Mouse (Mus musculus) ES-CJ7 (cell line): ENCODE data around the gene Cd47.
"Not testable (repeated sequence)": the region's sequence is repeated elsewhere in the genome, so short reads cannot be mapped to it uniquely, and the experiment has no call there.

ENCODE experiments used
- DNase-seq: peaks from one replicate; pipeline ENCODE4 v3.0.0; 2011; ENCODE audit warnings: low read depth, low spot score

Gene Cd47

DNA sequence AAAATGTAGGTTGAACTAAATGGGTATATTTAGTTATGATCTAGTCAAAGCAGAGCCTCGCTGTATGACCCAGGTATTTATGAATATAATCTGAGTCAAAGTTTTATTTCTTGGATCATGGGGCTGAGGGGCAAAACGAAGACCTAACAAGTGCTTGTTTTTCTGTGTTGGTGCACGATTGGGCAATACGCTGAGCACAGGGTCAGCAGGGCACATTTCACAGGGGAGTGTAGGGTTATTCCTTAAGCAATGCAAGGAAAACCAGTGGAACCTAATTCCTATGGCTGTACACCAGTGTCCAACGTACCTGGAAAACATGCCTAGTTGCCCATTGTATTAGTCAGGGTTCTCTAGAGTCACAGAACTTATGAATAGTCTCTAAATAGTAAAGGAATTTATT is 12.6 kb upstream of the Cd47 start:
- no peak for DNase-seq

DNA sequence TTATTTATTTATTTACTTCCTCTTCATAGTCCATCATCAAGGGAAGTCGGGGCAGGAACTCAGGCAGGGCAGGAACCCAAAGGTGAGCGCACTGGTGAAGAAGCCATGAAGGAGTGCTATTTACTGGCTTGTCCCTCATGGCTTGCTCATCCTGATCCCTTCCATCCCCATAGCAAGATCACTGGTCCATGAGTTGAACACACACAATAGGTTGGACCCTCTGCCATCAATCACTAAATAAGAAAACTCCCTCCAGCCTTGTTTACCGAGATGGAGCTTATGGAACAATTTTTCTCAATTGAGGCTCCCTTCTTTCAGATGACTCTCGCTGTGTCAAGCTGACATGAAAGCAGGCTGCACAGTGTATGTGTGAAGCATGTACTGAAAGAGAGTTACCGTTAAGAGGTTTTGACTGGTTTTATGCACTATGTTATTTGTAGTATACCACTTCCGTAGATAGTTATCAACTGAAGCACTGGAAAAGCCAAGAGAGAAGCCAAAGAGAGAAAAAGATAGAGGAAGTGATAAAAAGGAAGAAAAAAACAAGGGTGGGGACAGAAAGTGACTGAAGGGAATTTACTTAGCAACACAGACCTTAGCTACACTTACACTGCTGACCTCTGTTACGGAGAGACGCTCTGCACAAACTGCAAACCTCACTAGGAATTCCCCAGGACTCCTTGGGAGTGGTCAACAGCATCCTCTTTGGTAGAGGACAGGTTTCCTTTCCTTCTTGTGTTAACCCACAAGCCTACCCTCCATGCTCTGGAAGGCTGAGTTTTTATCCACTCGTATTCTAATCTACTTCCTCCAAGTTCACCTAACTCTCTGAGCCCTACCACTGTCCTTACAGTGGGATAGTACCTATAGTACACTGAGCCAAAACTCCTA is 9.5 kb upstream of the Cd47 start:
- no peak for DNase-seq

DNA sequence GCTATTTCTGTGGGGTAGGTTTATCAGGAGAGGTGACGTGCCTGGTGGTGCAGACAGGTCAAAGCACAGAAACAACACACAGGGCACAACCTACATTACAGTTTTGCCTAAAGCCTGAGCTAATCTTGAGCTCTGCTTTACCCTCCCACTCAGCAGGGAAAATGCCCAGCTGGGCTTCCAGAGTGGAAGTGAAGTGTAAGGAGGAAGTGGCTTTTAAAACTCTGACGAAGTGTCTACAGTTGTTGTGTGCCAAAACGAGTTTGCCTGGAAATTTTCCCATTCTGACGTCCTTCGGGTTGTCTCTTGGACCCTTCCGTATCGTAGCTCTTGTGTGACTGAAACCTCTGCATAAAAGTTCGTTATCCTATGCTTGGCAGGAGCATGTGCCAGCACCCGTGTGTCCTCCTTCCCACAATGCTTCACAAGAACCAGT is 7.9 kb upstream of the Cd47 start:
- DNase-seq = no peak

DNA sequence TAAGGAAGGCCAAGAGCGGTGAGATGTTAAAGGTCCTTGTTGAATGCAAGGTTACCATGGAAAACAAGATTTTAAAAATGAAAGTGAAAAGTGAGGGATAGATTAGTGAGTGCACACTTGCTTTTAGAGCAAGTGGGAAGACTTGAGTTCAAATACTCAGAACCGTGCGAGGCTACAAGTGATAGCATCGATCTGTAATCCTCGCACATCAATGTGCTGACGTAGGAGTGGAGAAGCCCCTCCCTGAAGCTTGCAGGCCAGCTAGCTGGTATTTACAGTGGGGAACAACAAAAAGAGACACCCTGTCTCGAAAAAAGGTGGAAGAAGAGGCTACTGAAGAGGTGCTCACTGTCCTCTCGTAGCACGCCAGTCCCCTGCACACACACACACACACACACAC is 6.7 kb upstream of the Cd47 start:
- no peak for DNase-seq

DNA sequence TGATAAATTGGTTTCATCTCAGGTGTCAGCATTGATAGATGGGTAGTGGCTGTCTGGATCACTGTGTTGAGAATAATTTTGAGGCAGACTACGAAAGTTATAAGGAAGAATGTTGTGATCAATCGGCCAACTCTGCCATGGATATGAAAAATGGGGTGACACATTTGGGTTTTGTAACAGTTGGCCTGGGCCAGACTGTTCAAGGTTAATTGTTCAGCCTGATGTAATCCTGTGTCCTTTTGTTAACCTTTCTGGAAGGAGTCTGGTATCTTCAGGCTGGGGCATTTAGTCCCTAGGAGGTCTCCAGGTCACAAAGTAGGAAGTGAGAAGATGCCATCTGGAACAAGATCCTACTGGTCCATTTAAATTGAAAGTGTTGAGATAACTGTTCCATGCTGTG is 4.1 kb upstream of the Cd47 start:
- no peak for DNase-seq

DNA sequence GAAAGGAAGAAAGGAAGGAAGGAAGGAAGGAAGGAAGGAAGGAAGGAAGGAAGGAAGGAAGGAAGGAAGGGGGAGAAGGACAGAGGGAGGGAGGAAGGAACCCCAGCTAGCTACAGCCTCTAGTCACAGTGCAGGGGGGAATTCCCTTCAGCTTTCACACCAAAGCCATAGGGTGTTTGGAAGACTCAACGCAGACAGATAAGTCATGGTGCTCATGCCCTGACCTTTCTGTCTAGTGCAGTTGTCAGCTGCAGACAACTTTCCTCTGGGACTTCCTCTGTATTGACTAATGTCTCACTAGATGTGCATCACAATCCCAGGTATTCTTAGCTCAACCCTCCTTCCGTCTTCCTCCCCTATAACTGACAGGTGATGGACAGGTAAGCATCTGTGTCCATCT is 3.4 kb upstream of the Cd47 start:
- DNase-seq = no peak

DNA sequence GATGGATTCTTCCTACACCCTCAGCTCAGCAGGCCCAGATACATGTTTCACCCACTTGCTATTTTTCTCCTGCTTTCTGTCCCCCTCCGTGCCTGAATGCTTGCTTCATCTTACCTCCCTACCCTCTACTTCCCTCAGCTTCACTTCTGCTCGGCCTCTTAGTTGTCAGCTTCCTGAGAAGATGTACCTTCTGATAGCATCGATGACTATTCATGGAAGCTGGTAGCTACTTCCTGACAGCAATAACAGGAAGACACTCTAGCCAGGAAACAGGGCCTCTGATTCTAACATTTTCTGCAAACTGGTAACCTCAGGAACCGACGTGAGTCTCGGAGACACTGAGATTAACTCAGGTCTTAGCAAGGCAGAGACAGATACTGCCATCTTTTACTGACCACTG is 1.5 kb upstream of the Cd47 start:
- DNase-seq = no peak

DNA sequence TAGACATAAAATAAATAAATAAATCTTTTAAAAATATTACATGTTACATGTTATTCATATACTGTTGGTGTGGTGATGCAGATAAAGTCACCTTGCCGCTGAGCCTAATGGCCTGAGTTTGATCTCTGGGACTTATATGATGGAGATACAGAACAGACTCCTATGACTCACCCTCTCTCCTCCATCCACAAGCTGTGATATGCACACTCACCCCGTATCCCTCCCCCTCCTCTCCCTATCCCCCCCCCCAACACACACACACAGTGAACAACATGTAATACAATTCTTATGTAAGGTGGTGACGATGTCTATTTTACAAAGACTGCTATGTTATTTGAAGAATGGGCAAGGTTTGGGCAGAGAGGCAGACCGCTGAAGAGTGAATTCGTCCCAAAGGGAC is 663 bp downstream of the Cd47 start:
- no peak for DNase-seq

DNA sequence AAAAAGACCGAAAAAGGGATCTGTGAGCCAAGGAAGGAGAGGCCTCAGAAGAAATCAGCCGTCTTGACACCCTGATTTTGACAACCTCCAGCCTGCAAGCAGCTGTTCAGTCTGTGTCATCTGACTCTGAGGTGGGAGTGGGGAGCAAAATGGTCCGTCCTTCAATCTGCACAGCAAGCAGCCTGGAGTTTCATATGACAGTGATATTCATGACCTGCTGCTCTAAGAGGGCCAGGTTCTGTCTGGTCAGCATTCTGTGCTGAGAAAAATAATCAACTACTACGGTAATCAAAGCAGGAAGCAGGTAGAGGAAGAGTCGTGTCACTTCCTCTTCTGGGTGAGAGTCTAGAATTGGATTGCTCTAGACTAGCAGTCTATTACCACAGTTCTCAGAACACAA is 1.1 kb downstream of the Cd47 start:
- no peak for DNase-seq

DNA sequence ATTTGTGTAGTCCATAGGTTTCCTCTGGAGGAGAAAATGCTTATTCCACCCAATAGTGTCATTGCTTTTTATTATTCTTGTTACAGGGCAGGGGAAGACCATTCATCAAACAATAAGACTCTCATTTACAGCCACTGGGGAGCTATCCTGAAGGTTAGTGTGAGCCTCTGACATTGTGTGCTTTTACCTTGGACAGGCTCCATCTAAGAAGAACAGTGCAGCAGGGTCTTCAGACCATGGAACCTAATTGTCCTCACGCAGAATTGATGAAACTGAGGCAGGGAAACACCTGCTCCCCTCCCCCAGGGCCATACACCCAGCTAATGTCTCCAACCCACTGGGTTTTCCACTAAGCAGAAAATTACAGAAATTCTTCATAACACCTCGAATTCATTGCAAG is 2.7 kb downstream of the Cd47 start:
- no peak for DNase-seq

DNA sequence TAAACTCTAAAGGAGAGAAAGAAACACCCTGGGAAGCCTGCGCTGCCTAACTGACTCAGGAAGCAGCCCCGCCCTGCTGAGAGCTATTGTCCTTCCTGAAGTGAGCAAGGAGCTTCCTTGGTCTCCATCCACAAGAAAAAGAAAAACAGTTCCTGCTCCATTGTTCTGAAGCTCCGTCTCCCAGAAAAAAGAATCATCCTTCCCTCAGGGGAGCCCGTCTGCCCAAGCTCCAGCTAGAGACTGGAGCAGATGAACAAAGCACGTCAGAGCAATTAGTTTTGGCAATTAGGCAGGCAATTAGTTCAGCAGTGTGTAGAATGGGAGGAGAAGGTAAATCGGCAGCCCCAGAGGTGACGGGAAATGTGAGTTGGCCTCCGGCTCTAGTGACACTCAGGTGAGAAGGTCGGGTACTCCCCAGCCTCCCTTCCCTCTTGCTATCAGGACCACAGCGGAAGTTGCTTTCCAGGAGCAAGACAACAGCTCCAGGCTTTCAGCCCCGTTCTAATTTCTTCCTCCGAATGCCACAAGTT is 3.7 kb downstream of the Cd47 start:
- peak; percentile 88 for DNase-seq

DNA sequence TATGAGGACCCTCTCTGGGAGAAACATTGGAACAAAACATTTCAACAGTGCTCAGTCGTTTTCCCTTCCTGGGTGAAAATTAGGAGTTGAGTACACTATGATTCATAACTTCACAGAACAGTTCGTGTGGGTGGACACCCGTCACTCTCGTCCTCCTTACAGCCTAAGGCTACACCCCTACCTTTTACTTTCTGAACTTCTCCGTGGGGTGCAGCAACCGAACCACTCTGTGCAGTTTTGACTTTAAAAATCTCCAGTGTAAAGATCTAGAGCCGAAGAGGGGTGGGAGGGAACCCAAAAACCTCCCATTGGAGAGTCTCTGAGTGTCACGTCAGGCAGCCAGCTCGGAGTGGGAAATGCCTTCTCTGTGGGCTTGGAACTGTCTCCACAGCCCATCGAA is 6.6 kb downstream of the Cd47 start:
- no peak for DNase-seq

DNA sequence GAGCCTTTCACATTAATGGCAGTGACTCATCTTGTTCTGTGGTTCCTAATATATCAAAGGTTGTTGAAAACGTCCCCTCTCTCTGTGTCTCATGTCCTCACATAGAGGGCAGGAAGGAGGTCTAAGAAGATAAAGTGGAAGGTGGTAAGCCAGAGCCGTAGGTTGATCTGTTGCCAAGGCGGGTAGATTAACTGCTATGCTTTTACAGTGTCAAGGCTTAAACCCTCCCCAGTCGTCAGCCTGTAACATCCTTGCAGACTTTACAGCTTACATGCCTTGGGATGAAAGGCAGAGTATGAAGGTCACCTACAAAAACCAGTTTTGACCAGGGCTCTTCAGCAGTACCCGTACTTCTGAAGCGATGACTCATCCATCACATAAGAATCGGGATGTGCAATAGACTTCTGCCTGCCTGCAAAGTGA is 7.1 kb downstream of the Cd47 start:
- peak; percentile 55 for DNase-seq

DNA sequence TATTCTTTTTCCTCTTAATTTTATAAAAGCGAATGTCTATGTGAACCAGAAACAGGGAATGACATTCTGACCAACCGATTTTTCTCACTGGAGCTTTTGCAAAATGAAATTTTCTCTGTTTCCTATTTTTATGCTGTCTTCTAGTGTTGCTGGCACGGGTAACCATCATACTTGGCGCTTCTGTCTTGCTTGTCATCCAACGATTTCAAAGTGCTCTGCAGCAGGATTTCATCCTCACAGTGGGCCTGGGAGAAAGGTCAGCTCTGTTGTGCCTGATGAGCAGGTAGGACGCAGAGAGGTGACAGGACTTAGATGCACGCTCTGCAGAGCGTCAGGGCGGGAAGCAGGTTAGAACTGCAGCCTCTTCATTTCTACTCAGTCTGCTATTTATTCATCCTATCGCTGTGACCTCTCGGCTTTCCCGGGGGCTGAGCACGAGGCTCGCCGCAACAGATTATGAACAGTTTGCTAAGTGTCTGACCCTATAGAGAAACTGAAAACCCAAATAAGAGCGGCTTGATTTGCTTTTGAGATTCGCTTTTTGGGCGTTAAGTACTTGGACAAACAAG is 7.6 kb downstream of the Cd47 start:
- no peak for DNase-seq

DNA sequence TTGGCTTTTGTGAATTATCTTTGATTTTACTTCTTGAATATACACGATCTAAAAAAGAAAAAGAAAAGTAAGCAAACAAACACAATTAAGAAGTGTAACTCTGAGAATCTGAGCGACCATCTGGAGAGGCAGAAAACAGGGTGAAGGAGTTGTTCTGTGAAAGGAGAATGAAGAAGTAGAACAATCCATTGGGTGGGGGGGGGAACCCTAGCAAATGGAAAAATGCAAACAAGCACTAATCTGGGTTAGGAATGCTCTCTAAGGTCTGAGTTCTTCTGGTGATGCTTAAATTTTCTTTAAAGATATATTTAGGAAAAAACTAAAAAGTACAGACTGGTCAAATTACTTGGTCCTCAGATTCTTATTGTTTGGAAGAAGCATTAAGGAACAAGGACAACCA is 11.6 kb downstream of the Cd47 start:
- no peak for DNase-seq

DNA sequence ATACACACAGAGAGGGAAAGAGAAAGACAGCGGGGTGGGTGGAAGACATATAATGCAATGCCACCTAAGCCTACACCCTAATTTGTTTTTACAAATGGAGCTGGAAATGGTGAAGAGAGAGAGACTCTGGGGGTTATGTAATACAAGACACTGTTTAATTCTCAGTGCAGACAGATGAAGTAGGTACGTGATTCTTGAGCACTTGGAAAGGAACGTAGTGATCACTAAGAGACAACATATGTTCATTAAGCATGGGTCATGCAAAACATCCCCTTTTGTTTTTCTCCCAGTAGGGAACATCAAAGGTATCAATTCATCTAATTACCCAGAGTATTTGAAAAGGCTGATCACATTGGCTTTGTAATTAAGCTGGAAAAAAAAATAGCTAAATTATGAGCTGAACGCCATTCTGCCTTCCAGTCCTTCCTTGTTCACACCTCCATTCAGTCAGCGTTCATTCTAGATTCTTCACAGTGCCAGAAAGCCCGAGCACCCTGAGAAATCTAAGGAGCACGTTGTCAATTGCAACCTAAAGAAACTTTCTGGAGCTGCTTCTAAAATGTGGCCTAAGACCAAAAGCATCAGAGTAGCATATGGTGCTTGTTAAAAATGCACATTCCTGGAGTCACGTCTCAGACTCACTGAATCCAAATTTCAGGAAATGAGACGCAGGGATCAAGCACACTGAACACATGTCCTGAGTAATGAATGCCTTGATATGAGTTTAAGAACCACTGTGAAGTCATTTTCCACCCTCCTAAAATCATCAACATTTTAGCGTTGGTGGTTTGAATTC is 12.7 kb downstream of the Cd47 start:
- DNase-seq = no peak

DNA sequence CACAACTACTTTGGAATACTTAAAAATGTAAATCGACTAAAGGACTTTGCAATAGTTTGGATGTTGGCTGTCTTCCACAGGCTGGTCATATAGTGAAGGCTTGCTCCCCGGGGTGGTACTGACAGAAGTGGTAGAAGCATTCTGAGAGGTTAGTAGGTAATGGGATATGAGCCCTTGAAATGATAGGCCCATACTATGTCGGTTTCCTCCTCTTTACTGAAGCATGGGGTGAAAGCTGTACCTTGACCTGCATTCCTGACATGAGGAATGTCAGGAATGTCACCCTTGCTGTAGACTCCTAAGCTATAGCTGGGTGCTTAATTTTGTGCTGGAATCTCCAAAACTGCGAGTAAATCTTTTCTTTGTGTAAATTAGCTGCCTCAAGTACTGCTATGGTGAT is 14.1 kb downstream of the Cd47 start:
- DNase-seq = peak; percentile 23

DNA sequence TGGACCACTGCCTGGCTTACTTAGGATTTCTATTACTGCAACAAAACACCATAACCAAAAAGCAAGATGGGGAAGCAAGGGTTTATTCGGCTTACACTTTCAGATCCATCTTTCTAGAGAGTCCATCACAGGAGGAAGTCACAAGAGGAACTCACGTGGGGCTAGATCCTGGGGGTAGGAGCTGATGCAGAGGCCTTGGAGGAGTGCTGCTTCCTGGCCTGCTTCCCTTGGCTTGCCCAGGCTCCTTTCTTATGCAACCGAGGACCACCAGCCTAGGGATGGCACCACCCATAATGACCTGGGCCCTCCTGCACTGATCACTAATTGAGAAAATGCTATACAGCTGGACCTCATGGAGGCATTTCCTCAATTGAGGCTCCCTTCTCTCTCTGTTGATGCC is 16.6 kb downstream of the Cd47 start:
- no peak for DNase-seq

DNA sequence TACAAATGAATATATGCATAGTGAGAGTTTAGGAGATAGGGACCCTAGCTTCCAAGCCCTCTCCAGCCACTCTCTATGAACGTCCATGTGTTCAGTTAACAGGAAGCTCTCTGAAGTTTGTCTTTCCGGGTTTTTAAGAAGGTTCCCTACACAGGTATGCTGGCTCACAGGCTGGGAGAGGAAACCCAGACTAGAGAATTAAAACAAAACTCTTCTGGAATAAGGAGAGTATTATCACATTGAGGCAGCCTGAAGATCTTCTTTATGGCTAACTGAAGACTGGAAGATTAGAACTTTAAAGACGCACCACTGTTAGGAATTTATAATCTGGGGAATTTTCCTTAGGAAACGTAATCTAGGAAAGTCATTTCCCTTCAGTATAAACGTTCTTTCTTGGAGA is 17.8 kb downstream of the Cd47 start:
- no peak for DNase-seq

DNA sequence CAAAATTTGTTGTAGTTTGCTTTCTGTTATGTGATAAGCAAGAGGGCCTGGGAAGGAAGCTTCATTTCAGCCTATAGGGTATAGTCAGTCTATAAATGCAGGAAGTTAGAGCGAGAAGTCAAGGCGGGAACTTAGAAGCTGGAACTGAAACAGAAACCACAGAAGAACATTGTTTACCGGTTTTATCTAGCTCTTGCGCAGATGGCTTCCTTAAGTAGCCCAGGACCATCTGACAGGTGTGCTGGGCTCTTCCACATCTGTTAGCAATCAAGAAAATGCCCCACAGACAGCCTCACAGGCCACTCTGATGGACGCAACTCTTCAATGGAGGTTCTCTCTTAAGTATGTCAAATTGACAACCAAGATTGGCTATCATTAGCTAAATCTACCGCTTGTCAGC is 18.3 kb downstream of the Cd47 start:
- no peak for DNase-seq

DNA sequence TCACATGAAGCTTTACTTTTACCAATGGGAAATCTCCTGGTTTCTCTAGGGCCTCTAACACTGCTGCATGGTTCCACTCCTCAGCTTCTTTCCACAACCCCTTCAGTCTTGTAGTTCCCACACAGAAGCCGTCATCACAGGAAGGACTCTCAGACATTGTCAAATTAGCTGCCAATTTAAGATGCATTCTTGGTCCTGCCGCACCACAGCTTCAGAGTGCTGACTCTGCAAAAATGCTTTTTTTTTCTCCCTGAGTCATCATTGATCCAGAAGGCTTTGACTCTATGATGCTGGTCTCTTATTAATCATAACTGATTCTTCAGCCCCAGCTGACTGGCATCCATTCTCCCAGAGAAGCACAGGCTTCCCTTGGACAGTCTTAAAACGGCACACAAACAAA is 19.2 kb downstream of the Cd47 start:
- no peak for DNase-seq

DNA sequence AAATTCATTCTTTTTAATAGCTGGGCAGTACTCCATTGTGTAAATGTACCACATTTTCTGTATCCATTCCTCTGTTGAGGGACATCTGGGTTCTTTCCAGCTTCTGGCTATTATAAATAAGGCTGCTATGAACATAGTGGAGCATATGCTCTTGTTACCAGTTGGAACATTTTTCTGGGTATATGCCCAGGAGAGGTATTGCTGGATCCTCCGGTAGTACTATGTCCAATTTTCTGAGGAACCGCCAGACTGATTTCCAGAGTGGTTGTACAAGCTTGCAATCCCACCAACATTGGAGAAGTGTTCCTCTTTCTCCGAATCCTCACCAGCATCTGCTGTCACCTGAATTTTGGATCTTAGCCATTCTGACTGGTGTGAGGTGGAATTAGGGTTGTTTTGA is 30.6 kb downstream of the Cd47 start:
- not testable (repeated sequence) for DNase-seq
